Mouse (Mus musculus): ENCODE measurements at regions not wholly inside any gene's neighbourhood (a gene's known extent, or its start where the extent isn't known, plus 50 kb on each side); places are given as distances from the start of the nearest gene placed in this dataset.

DNA sequence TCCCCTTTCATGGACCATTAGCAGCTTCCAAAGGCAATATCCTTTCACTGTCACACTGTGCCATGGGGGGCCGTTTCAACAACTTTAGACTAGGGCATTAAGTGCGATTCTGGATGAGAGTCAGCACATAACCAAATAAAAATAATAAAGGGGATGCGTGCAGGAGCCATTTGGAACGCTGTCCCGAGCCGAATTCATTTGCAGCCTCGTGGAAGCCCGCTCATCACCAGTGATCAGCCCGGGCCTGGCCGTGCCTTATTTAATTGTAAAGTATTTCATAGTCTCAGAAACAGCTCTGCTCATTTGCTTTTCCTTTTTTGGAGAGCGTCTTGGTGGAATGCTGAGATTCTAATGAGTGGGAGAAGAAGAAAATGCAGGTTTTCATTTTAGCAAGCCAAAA is 69.8 kb upstream of the Neurod6 start:
- TF ChIP-seq CTCF (conservative IDR thresholded peaks at IDR 0.05; ENCODE audit: low read length) (no peak), POU5F1 (IDR thresholded peaks at IDR 0.05; ENCODE audit: borderline replicate concordance, low read length) (no peak), NANOG (IDR thresholded peaks at IDR 0.05; ENCODE audit: borderline replicate concordance, low read length) (no peak)
